In the genomic region with DNA sequence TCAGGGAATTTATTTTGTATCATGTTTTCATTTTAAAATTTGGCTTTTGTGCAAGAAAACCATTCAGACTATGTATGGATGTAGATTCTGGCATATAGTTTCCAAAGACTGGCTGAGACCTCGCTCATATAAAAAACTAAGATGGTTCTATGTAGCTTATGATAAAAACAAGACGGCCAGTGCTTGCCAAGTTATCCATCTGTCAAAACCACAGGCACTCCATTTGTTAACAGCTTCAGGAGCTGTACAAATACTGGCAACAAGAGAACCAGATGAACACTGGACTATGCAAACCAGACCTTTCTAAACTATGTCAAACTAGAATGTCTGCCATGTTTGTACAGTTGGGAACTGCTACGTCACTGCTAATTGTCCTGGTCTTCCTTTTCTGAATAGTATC, we compare ENCODE assay signal across 30 mouse cellular contexts. TPM values are rescaled to one million over a fixed set of nuclear protein-coding genes. Genes with fewer than 3 reads are reported as not detected.
A peak's percentile ranks its signal among the peaks of the same experiment; 100 is the strongest.
DNase-seq lines count a peak whose midpoint lies in the region; ATAC-seq and TF ChIP-seq lines count a peak whose summit lies in the region.
"Had no signal": no experiment of that assay in that cellular context is flagged by ENCODE, and none has a peak within 500 bp of the region (broad histone marks: within the 10 kb centered on the region; RNA-seq: fewer than 3 reads in every experiment).

No protein-coding gene starts in this region.

- H3K36me3 ChIP-seq in forebrain, embryonic 14.5 days (ENCODE audit: control insufficient read depth, insufficient read depth, low read length): peaks cover 19% of the 10 kb centered on the region; the same call in 1 of the 2 replicates
- H3K36me3 ChIP-seq in forebrain, embryonic 13.5 days (ENCODE audit: poor library complexity, severe bottlenecking): peaks cover 24% of the 10 kb centered on the region
- H3K36me3 ChIP-seq: embryonic facial prominence, embryonic 12.5 days; intestine, embryonic 15.5 days; stomach, embryonic 15.5 days had no signal

- H3K4me1 ChIP-seq in forebrain, embryonic 14.5 days (ENCODE audit: control insufficient read depth, insufficient read depth, low read length): no peaks in the 10 kb centered on the region
- no peaks in the 10 kb centered on the region for H3K4me1 ChIP-seq in forebrain, embryonic 13.5 days
- H3K4me1 ChIP-seq: embryonic facial prominence, embryonic 12.5 days; heart, embryonic 10.5 days; intestine, embryonic 15.5 days; limb, embryonic 15.5 days; stomach, embryonic 15.5 days had no signal

- no peak overlapping the region for H3K9ac ChIP-seq in forebrain, embryonic 14.5 days (ENCODE audit: low read length)
- no peak overlapping the region for H3K9ac ChIP-seq in forebrain, embryonic 13.5 days
- H3K9ac ChIP-seq: embryonic facial prominence, embryonic 12.5 days; hindbrain, embryonic 14.5 days; intestine, embryonic 15.5 days; limb, embryonic 15.5 days; liver, embryonic 14.5 days; stomach, embryonic 15.5 days had no signal

- 78% methylated on average over 3 of the region's 3 CpGs for WGBS in forebrain, embryonic 14.5 days
- WGBS in forebrain, embryonic 13.5 days: 86% methylated on average over 3 of the region's 3 CpGs

- TF ChIP-seq POLR2A in brain, embryonic 14.5 days (IDR thresholded peaks at IDR 0.05; ENCODE audit: borderline replicate concordance, extremely low read depth, insufficient read depth, insufficient read length, poor library complexity, severe bottlenecking): no peak

- no peaks in the 10 kb centered on the region for H3K9me3 ChIP-seq in forebrain, embryonic 14.5 days (replicated peaks; ENCODE audit: control insufficient read depth, low read length)
- H3K9me3 ChIP-seq in forebrain, embryonic 13.5 days (replicated peaks): no peaks in the 10 kb centered on the region
- H3K9me3 ChIP-seq: embryonic facial prominence, embryonic 12.5 days; heart, embryonic 10.5 days; intestine, embryonic 15.5 days; limb, embryonic 15.5 days; stomach, embryonic 15.5 days had no signal

- no peak overlapping the region for H3K4me2 ChIP-seq in forebrain, embryonic 14.5 days (ENCODE audit: low read length)
- H3K4me2 ChIP-seq in forebrain, embryonic 13.5 days: no peak overlapping the region
- H3K4me2 ChIP-seq: embryonic facial prominence, embryonic 12.5 days; hindbrain, embryonic 14.5 days; intestine, embryonic 15.5 days; limb, embryonic 15.5 days; stomach, embryonic 15.5 days had no signal

- H3K27ac ChIP-seq in forebrain, embryonic 14.5 days (ENCODE audit: low read depth, low read length): no peak overlapping the region
- no peak overlapping the region for H3K27ac ChIP-seq in forebrain, embryonic 13.5 days
- H3K27ac ChIP-seq: embryonic facial prominence, embryonic 12.5 days; gastrocnemius, adult 2 months; heart, embryonic 10.5 days; hindbrain, embryonic 14.5 days; intestine, embryonic 15.5 days; left cerebral cortex, adult 2 months; limb, embryonic 15.5 days; liver, embryonic 14.5 days; macrophage; stomach, embryonic 15.5 days had no signal

- no peak overlapping the region for H3K4me3 ChIP-seq in forebrain, embryonic 14.5 days (ENCODE audit: low read depth, low read length)
- no peak overlapping the region for H3K4me3 ChIP-seq in forebrain, embryonic 13.5 days
- H3K4me3 ChIP-seq: embryonic facial prominence, embryonic 12.5 days; erythroblast, embryonic 14.5 days; gastrocnemius, adult 2 months; heart, embryonic 10.5 days; intestine, embryonic 15.5 days; left cerebral cortex, adult 2 months; limb, embryonic 15.5 days; stomach, embryonic 15.5 days had no signal

- no peak for TF ChIP-seq CTCF in brain, embryonic 14.5 days (IDR thresholded peaks at IDR 0.05; ENCODE audit: borderline replicate concordance, extremely low read depth, insufficient read depth, insufficient read length)

- DNase-seq in forebrain, embryonic 14.5 days (ENCODE audit: low spot score): peak; percentile 58
- DNase-seq in layer of hippocampus, adult 9-11 months: peak; percentile 47
- DNase-seq in layer of hippocampus, adult 9-10 months (ENCODE audit: low spot score): no peak
- DNase-seq in brain, embryonic 14.5 days (ENCODE audit: low read depth): peak; percentile 59
- DNase-seq in cerebellum, postnatal 14 days: peak; percentile 24 to 41
- DNase-seq in retina, postnatal 1 day: no peak
- DNase-seq: adrenal gland, adult 8-10 months; gastrocnemius, adult 2 months; heart, postnatal 4 days; kidney, adult 8-10 months; kidney, postnatal 10 days; left cerebral cortex, postnatal 4 days; right cerebral cortex, adult 18-20 months; thymus, postnatal 25 days had no signal

- H3K27me3 ChIP-seq in forebrain, embryonic 14.5 days (replicated peaks; ENCODE audit: control insufficient read depth, insufficient read depth, low read length): no peaks in the 10 kb centered on the region
- no peaks in the 10 kb centered on the region for H3K27me3 ChIP-seq in forebrain, embryonic 13.5 days
- H3K27me3 ChIP-seq: embryonic facial prominence, embryonic 12.5 days; intestine, embryonic 15.5 days; limb, embryonic 15.5 days; stomach, embryonic 15.5 days had no signal

- peak; percentile 32; the same call in 1 of the 2 replicates for ATAC-seq in forebrain, embryonic 14.5 days
- ATAC-seq in forebrain, embryonic 13.5 days: no peak; the same call in 1 of the 2 replicates
- ATAC-seq: activated CD4-positive, CD25-positive, alpha-beta regulatory T cell, adult 4 months; intestine, embryonic 15.5 days; midbrain, embryonic 16.5 days had no signal

RNA-seq across cellular contexts. Expression of a gene that starts 22.2 kb away (rescaled TPM):
- not detected in 2 replicates for polyA plus RNA-seq in forebrain, embryonic 14.5 days (2014; fragmentation: Nextera tagmentation; extraction: Ambion mirVana)
- 0.14 TPM in 1 of 2 replicates, not detected in the other for polyA plus RNA-seq in forebrain, embryonic 13.5 days (2015; fragmentation: Nextera tagmentation; extraction: Ambion mirVana)
- 0.04 and 0.08 TPM in 2 replicates for polyA plus RNA-seq in brain, embryonic 14.5 days (2012; rRNA removed)
- polyA plus RNA-seq: embryonic facial prominence, embryonic 12.5 days; erythroblast, embryonic 14.5 days; frontal cortex, adult 2 months; heart, embryonic 10.5 days; limb, embryonic 15.5 days; lung, embryonic 16.5 days; macrophage; neural tube, embryonic 14.5 days had no signal

Comparison
In these comparisons a context has a peak if more than half of its experiments do, and no peak if none do; other contexts are left out.
1. DNase-seq: peak in forebrain, embryonic 14.5 days (single experiment), layer of hippocampus, adult 9-11 months (single experiment), brain, embryonic 14.5 days (single experiment) and cerebellum, postnatal 14 days (2 of 2); none in layer of hippocampus, adult 9-10 months (single experiment) and retina, postnatal 1 day (single experiment).